Mouse (Mus musculus) heart, adult 2 months (tissue): ENCODE measurements around the gene Cldn12.

Experiments used
- CTCF ChIP-seq: fragments of 200-600 bp; IDR thresholded peaks from 2 replicates; pipeline ENCODE4 v1.8.1; 2022; ENCODE audit warnings: antibody characterized with exemption, mild to moderate bottlenecking, moderate library complexity
- POLR2A ChIP-seq: fragments of 200-500 bp; IDR thresholded peaks from 2 replicates; pipeline ENCODE4 v1.6.1; 2011; ENCODE audit warnings: mild to moderate bottlenecking, low read depth, low read length, control low read depth; ENCODE audit not compliant: insufficient read depth

DNA sequence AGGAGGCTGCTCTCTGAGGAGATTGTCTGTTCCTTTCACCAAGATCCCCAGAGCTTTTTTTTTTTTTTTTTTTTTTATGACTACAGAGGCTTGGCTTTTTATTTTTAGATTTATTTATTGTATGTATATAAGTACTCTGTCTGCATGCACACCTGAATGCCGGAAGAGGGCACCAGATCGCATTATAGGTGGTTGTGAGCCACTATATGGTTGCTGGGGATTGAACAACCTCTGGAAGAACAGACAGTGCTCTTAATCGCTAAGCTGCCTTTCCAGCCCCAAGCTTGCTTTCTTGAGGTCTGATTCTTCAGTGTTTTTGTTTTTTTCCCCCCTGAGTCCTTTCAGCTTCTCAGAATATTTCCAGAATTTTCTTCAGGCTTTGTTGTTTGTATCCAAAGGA is 28.7 kb downstream of the Cldn12 start:
- TF ChIP-seq CTCF = no peak
- TF ChIP-seq POLR2A = no peak
